Mouse (Mus musculus) adrenal gland, postnatal 36 days (tissue): ENCODE measurements at regions not wholly inside any gene's neighbourhood (a gene's known extent, or its start where the extent isn't known, plus 50 kb on each side); places are given as distances from the start of the nearest gene placed in this dataset.
"Not testable (repeated sequence)": the region's sequence is repeated elsewhere in the genome, so short reads cannot be mapped to it uniquely, and the experiment has no call there.

Experiments
- DNase-seq, 2 experiments: peaks; one replicate each; pipeline ENCODE4 v3.0.0; 2021; ENCODE audit warnings: mixed read lengths in 1 of 2

DNA sequence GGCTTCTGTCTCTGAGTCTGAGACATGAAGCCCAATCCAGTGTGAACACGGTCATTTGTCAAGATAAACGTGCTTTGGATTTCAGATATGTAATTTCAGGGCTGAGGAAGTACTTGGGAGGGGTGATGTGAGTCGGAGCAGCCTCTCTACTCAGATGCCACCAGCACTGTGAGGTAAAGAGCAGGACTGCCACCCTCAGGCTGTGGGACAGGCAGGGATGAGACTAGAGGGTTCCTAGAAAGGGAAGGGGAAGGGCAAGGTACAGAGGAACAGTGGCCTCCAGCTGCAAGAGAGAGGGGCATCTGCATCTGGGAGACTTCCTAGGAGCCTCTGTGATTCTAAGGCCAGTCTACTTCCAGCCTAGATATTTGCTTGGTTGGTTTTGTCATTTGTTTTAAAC, 78.7 kb upstream of the Csrp2 start:
- DNase-seq: peak in 1 of 2 experiments; percentile 4

DNA sequence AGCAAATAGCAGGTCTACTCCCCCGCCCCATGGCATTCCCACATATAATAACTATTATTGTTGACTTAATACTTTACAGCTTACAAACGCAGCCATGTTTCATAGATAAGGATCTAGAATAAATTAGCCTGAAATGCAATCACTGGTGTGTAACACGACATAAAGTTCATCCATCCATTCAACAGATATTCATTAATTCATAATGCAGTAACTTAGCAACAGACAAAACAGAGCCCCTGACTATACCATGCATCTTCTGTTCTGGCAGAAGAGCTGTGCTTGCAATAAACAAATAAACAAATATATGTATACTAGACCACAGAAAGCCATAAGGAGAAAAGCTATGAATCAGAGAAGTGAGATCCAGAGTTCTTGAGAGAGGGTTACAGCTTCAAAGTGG, 77.9 kb upstream of the Csrp2 start:
- DNase-seq: no peak

DNA sequence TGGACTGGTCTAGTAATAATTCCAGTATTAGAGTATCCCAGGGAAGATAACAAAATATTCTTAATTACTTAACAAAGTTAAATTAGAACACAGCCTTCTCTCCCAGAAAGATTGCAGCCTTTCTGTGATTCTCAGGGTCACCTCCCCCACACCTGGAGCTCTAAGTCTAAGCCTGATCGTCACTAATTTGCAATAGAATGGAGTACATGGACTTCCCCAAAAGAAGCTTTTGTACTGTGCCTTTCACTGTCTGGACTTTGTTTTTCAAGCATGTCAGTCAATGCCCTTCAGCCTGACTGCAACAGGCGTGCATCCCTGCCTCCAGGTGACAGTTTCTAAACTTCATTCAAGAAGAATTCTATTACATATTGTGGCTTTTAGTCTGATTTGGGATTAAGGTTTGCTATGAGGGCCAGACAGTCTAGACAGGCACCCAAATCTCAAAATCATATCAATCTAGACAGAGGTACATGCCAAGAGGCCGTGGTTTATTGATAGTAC, 64.9 kb upstream of the Csrp2 start:
- not testable (repeated sequence) for DNase-seq

DNA sequence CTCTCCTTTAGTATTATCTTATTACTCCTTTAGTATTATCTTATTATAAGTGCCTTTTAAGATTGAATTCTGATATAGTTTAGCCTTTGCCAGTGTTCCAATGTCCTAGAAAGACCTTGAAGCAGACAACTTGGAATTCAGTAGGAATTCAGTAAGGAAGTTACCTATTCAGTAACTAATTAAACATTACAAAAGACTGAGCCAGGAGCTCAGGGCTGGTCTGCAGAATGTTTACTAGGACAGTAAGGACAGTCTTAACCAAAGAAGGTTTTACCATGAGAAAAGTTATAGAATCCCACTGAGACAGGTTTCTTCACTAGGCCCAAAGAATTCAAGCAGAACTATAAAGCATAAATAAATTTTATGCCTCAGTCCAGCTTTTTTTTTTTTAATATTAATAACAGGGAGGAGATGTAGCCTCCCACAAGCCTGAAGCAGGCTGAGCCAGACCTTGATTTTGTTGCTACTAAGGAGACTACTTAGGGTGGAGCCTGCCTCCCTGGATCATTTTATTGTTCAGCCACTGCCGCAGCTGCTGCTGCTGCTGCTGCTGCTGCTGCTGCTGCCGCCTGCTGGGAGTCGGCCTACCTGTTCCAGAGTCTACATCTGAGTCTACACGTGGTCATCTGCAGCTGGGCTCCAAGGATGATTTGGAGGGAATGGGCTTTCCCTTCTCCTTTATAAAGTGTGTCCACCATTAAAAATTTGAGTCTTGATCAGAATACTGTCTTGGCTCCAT, 63.8 kb upstream of the Csrp2 start:
- not testable (repeated sequence) for DNase-seq

DNA sequence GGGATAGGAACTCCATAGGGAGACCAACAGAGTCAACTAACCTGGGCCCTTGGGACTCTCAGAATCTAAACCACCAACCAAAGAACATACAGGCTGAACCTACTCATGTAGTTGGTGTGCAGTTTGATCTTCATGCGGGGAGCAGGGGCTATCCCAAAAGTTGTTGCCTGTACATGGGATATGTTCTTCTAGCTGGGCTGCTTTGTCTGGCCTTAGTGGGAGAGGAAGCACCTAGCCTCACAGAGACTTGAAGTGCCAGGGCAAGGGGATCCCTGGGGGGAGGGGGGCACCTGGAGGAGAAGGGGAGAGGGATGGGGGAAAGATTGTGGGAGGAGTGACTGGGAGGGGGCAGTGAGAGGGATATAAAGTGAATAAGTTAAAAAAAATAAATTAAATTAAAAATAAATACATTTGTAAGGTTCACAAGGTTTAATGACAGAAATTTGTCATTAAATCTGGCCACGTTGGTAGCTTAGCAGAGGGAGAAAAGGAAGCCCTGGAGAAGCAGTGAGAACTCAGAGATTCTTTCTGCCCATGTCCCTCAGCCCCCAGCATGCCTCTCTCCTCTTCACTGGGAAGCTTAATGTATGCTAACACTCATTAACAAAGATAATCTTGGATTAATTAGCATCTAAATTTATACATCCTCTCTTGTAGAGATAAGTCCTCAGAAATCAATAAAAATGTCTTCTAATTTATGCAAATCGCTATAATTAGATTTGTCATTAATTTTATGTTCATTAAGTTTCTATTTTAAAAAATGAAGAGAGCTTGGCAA, 62.1 kb upstream of the Csrp2 start:
- DNase-seq: no peak

DNA sequence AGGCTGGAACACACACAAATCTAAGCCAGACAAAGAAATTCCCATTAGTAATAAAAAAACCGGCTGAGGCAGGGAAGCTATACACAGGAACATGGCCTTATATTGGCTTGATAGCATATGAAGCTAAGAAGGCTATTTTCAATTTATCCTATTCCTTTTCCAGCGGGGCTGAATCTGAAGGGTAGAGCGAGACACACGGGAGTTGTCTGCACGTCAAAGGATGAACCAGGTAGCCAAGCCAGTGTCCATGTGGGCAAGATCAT, 61.6 kb upstream of the Csrp2 start:
- no peak for DNase-seq

DNA sequence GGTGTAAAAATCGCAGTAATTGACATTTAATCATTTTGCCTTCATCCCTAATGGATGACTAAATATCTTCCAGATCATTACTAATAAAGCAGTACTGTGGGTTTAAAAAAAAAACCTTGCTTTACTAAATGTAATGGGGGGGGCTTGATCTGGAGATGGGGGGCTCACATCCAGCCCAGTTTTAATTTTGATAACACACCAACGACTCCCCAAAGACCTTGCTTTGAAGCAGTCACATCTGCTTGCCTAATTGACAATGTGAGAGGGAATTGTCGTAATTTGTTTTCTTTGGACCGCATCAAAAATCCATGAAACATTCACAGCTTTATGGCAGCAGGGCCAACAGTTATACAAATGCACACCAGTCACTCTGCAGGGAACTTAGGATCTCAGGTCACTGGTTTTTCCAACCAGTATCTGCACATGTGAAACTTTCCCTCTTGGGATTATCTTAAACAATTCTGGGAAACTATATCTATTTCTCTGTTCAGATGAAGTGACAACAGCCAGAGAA, 61.1 kb upstream of the Csrp2 start:
- DNase-seq: no peak

DNA sequence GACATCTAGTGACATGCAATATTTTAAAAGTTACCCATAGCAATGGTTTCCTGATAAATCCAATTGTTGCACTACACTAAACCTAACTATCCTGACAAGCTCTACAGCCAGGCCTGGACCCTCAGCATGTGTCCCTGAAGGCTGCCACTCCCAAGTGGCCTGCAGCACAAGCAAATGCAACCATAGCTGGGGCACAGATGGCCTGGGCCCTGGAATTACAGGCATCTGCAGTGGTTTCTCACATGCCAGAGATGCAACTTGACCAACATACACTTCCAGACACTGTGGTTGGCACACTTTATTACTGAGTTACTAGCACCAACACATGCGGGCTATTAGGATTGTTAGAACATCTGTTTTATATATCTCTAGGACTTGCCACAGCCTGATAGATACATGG, 60.3 kb upstream of the Csrp2 start:
- DNase-seq: no peak
